8 mouse cellular contexts compared by ENCODE assay signal in the genomic region with DNA sequence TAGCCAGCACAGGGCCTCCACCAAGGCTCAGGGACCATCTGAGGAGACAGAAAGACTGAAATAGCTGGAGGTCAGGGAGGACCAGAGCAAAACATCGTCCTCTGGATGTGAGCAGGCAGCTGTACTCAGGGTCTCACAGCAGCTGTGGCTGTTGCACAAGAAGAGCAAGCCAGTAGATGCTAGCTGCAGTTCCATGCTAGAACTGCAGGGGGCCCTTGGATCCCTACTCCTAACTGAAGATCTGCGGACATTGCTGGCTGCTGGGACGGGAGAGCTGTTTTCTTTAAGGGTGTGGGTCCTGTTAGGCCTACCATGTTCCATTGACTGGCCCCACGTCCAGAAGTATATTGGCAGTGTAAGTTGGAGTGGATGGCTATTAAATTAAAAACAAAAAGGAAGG.
DNase-seq lines count a peak whose midpoint lies in the region; ATAC-seq and TF ChIP-seq lines count a peak whose summit lies in the region.

No protein-coding gene starts in this region.

- no peak overlapping the region for H3K9ac ChIP-seq in kidney, embryonic 15.5 days

- no peaks in the 10 kb centered on the region for H3K9me3 ChIP-seq in kidney, embryonic 15.5 days (replicated peaks)
- no peaks in the 10 kb centered on the region for H3K9me3 ChIP-seq in embryonic facial prominence, embryonic 10.5 days

- TF ChIP-seq POLR2A in kidney, adult 2 months (IDR thresholded peaks at IDR 0.05; ENCODE audit: low read depth, low read length): no peak

- no peaks in the 10 kb centered on the region for H3K36me3 ChIP-seq in kidney, adult 2 months (ENCODE audit: control insufficient read depth, insufficient read depth, low read length)
- no peaks in the 10 kb centered on the region for H3K36me3 ChIP-seq in kidney, embryonic 15.5 days
- no peaks in the 10 kb centered on the region for H3K36me3 ChIP-seq in embryonic facial prominence, embryonic 10.5 days (replicated peaks)

- peak; percentile 64 for DNase-seq in kidney, adult 2 months
- peak; percentile 74 for DNase-seq in R1 (ENCODE audit: low read depth, low spot score)
- peak; percentile 56 for DNase-seq in embryonic facial prominence, embryonic 10.5 days (ENCODE audit: low spot score)
- DNase-seq in kidney, postnatal 25 days: peak; percentile 71 to 72
- DNase-seq in right cerebral cortex, postnatal 4 days: no peak

- 56% methylated on average over 4 of the region's 4 CpGs for WGBS in kidney, adult 2 months
- WGBS in kidney, embryonic 15.5 days: 66% methylated on average over 4 of the region's 4 CpGs
- 68% methylated on average over 4 of the region's 4 CpGs for WGBS in embryonic facial prominence, embryonic 10.5 days

- peak; percentile 64 for TF ChIP-seq CTCF in kidney, adult 2 months (conservative IDR thresholded peaks at IDR 0.05; ENCODE audit: insufficient read depth, insufficient read length, low read depth, low read length)

- H3K4me2 ChIP-seq in kidney, embryonic 15.5 days: no peak overlapping the region

- no peaks in the 10 kb centered on the region for H3K27me3 ChIP-seq in kidney, adult 2 months (replicated peaks; ENCODE audit: control insufficient read depth, insufficient read depth, low read length)
- no peaks in the 10 kb centered on the region for H3K27me3 ChIP-seq in kidney, embryonic 15.5 days
- no peaks in the 10 kb centered on the region for H3K27me3 ChIP-seq in embryonic facial prominence, embryonic 10.5 days (replicated peaks; ENCODE audit: low read depth, poor library complexity, severe bottlenecking)

- H3K4me3 ChIP-seq in kidney, adult 2 months (ENCODE audit: insufficient read depth, low read depth, low read length): no peak overlapping the region
- no peak overlapping the region for H3K4me3 ChIP-seq in kidney, embryonic 15.5 days (replicated peaks)
- H3K4me3 ChIP-seq in embryonic facial prominence, embryonic 10.5 days: no peak overlapping the region

- ATAC-seq in kidney, embryonic 15.5 days (replicated peaks; ENCODE audit: low FRiP score): no peak
- ATAC-seq in monocyte, adult 5-6 weeks (replicated peaks; ENCODE audit: insufficient number of reproducible peaks, low FRiP score, low TSS enrichment, poor library complexity, severe bottlenecking): peak; percentile 62; the same call in 1 of the 2 replicates
- ATAC-seq in erythroid progenitor cell, adult 5-6 weeks (replicated peaks; ENCODE audit: low FRiP score, poor library complexity, severe bottlenecking): no peak

- H3K27ac ChIP-seq in kidney, adult 2 months (ENCODE audit: insufficient read depth, low read depth, low read length): no peak overlapping the region
- no peak overlapping the region for H3K27ac ChIP-seq in kidney, embryonic 15.5 days
- H3K27ac ChIP-seq in embryonic facial prominence, embryonic 10.5 days (replicated peaks): no peak overlapping the region

- peaks cover 2% of the 10 kb centered on the region; the same call in 1 of the 2 replicates for H3K4me1 ChIP-seq in kidney, adult 2 months (ENCODE audit: control insufficient read depth, insufficient read depth, low read length)
- H3K4me1 ChIP-seq in kidney, embryonic 15.5 days: peaks cover 36% of the 10 kb centered on the region
- H3K4me1 ChIP-seq in embryonic facial prominence, embryonic 10.5 days: peaks cover 26% of the 10 kb centered on the region
